Mouse (Mus musculus) lung, postnatal 10 days (tissue): ENCODE data around the gene Prim2.

Experiments
- DNase-seq: peaks from one replicate; pipeline ENCODE4 v3.0.0; 2021

The Prim2 gene

GRCm38 (mm10) chr1:33471069-33471468 lies 198.5 kb downstream of the Prim2 start:
- no peak for DNase-seq

- DNase-seq: no peak
Observed at GRCm38 (mm10) chr1:33470222-33470621, 199.4 kb downstream of the Prim2 start.

- no peak for DNase-seq
Observed at GRCm38 (mm10) chr1:33464234-33464633, 205.4 kb downstream of the Prim2 start.

GRCm38 (mm10) chr1:33460703-33461102 lies 208.9 kb downstream of the Prim2 start:
- no peak for DNase-seq

DNA sequence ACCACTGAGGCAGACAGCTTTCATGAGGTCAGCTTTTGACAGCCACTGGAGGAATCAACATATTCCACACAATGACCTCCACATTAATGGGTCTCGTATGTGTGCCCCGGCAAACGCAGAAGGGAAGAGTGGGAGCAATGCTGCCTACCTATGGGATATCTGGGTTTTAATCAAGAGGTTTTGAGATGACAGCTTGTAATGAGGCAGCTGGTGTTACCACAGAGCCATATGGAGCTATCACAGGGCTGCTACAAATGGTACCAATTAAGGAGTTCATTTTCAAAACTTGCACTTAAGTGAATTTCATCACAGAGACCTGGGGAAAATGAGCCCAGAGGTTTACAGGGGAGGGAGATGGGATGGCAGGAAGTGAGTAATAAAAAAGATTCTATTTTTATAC lies 209.3 kb downstream of the Prim2 start:
- no peak for DNase-seq

- DNase-seq: no peak
Observed at GRCm38 (mm10) chr1:33458950-33459349, 210.6 kb downstream of the Prim2 start.

GRCm38 (mm10) chr1:33454251-33454650 lies 215.3 kb downstream of the Prim2 start:
- no peak for DNase-seq

- no peak for DNase-seq
Observed at GRCm38 (mm10) chr1:33453299-33453698, 216.3 kb downstream of the Prim2 start.

DNA sequence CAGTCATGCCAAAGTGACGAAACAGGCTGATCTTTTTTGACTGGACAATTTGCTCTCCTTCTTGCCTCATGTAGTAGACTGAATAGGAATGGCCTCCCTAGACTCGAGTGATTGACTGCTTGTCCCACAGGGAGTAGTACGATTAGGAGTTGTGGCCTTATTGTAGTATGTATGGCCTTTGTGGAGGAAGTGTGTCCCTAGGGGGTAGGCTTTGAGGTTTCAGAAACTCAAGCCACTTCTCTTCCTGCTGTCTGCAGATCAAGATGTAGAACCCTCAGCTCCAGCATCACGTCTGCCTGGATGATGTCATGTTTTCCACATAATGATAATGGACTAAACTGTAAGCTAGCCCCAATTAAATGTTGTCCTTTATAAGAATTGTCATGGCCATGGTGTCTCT lies 222.4 kb downstream of the Prim2 start:
- no peak for DNase-seq

DNA sequence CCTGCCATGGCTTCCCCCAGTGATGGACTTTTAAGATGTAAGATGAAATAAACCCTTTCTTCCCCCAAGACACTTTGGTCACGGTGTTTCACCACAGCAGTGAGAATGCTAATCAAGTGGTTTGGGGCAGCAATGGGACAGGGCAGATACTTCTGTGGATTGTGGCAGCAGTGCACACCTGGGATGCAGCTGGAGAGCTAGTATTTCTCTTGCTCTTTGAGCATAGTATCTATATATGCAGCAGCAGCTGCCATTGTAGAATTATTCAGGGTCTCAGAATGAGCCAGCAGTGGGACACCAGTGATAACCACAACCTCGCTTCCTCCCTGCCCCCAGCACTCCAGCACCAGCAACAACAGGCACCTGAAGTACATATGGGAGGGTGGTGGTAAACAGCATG lies 233.4 kb downstream of the Prim2 start:
- DNase-seq: no peak
